Mouse (Mus musculus) brain, embryonic 14.5 days (tissue): ENCODE data around the gene Rpn1. TPM values are rescaled to one million over a fixed set of nuclear protein-coding genes. Genes with fewer than 3 reads are reported as not detected.

Experiments
- DNase-seq: peaks from one replicate; pipeline ENCODE4 v3.0.0-alpha.2; 2011; ENCODE audit warnings: low read depth
- CTCF ChIP-seq: fragments of 200-500 bp; IDR thresholded peaks from 2 replicates; pipeline ENCODE4 v1.5.1; 2012; ENCODE audit warnings: inconsistent platforms, mild to moderate bottlenecking, moderate library complexity, borderline replicate concordance; ENCODE audit not compliant: insufficient read depth, insufficient read length; ENCODE audit errors: extremely low read depth
- POLR2A ChIP-seq: fragments of 200-500 bp; IDR thresholded peaks from 2 replicates; pipeline ENCODE4 v1.6.1; 2012; ENCODE audit warnings: mild to moderate bottlenecking, inconsistent platforms, borderline replicate concordance; ENCODE audit not compliant: poor library complexity, insufficient read depth, insufficient read length, severe bottlenecking; ENCODE audit errors: extremely low read depth
- polyA plus RNA-seq: library from polyadenylated mRNA; depleted of rRNA; stranded (reverse); fragments of >200 nt; gene quantifications from 2 replicates; pipeline ENCODE4 v1.2.3, GENCODE M21; 2012

Gene Rpn1
- polyA plus RNA-seq, 1 experiment: 215 TPM

DNA sequence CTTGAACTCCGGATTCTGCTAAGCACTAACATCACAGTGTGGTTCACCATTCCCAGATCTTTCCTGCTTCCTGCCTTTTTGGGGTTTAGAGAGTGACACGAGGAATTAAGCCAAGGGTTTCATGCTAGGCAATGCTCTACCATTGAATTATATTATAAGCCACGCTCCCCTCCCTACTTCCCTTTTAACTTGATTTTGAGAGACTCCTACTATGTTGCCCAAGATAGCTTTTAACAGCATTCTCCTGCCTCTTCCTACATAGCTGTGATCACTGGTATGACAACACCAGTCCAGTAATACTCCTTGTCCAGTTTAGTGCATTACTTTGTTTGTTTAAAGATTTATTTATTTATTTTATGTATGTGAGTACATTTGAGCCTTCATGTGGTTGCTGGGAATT lies 16.6 kb upstream of the Rpn1 start:
- no peak for DNase-seq
- TF ChIP-seq POLR2A (no peak), CTCF (no peak)

DNA sequence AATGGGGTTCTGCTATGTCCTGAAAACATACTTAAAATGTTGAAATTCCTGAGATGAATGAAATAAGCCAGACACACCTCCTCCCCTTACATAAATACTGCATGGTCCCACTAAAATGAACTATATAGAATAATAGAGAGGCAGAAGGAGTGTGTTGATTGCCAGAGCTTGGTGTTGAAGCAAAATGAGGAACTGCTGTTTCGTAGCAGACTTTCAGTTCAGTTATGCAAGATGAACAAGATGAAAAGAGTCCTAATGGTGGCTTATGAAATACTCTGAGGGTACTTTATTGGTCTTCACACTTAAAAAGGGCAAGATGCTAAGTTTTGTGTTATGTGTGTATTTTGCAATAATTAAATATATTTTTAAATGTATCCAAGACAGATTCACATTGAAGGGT lies 15.5 kb upstream of the Rpn1 start:
- TF ChIP-seq POLR2A: no peak
- TF ChIP-seq CTCF: no peak

DNA sequence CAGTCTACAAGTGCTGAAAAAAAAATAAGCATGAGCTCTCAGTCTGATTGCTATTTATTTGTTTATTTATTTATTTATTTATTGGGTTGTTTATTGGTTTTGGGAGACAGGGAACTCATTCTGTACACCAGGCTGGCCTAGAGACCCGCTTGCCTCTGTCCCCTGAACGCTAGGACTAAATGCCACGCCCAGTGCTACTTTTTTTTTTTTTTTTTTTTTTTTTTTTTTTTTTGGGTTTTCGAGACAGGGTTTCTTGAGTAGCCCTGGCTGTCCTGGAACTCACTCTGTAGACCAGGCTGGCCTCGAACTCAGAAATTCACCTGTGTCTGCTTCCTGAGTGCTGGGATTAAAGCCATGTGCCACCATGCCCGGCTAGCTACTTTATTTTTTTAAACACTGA lies 13.8 kb upstream of the Rpn1 start:
- DNase-seq: no peak
- TF ChIP-seq CTCF (no peak), POLR2A (no peak)

More for the DNA sequence above, 15.5 kb upstream of the Rpn1 start:
- DNase-seq: no peak

DNA sequence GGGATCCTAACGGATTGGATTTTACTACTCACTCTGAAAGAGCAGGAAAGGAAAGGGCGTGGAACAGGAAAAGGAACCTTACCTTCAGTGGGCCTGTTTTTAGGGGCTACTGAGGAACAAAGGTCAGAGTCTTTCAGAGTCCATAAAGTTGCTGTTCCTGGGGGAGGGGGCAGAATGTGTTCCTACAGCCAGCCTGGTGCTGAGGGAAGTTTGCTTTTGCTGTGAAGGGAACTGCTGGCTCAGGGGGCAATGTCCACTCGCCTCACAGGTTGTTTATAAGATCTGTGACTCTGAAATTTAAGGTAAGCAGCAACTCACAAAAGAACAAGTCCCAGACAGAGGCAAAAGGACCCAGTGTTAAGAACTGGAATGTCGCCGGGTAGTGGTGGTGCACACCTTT lies 13.1 kb upstream of the Rpn1 start:
- DNase-seq: no peak
- TF ChIP-seq CTCF: no peak
- no peak for TF ChIP-seq POLR2A

DNA sequence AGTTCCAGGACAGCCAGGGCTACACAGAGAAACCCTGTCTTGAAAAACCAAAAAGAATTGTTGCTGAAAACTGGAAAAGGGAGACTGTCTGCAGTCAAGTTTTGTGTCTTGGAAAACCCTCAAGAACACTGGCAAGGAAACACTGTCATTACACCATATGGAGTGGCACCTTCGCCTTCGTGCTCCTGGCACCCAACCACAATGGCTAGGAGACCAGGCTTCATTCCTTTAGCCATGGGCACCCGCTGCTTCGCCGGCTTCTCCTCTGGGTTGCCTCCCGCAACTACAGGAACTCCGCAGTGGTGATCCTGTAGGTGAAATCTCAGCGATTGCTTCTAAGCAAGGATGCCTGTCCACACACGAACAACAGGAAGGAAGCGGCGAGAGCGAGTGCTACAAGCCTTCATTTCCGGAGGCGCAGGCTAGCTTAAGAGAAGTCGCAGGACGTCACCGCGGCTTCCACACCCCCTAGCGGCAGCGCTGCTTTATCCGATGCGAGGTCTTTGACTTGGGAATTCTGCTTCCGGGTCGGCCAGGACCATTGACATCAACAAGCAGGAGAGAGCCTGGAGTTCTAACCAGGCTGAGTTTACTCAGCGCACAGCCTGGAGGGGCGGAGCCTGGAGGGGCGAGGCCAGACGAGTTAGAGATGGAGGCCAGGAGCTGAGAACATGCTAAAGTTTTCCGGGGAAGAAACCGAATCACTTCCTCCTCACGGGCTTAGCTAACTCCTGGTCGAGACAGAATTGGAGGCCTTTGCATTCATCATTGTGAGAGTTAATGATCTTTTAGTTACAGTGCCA lies 9.3 kb upstream of the Rpn1 start:
- peak; percentile 98 for DNase-seq
- TF ChIP-seq POLR2A (peak; percentile 76; the same call in 1 of the 2 replicates), CTCF (peak; percentile 95)

DNA sequence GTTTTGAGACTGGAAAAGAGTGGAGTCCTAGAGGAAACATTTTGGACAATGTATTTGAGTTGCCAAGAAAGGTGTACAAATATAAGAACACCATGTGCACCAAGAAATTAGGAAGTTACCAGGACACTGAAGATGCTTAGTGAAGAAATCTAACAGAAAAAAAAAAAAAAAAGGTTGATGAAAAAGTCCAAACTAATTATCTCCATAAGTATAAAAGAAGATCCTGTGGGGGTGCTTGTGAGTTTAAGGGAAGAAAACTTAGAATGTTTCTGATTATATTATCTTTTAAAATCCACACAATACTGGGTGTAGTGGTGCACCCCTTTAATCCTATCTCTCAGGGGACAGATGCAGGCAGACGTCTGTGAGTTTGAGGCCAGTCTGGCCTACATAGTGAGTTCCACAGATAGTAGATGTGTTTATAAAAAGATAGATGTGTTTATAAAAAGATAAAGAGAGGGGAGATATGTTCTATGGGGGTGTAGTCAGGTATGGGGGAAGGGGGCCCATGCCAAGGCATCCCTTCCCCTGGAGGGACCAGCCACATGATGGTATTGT lies 8.2 kb upstream of the Rpn1 start:
- no peak for DNase-seq
- no peak for TF ChIP-seq CTCF
- no peak for TF ChIP-seq POLR2A

DNA sequence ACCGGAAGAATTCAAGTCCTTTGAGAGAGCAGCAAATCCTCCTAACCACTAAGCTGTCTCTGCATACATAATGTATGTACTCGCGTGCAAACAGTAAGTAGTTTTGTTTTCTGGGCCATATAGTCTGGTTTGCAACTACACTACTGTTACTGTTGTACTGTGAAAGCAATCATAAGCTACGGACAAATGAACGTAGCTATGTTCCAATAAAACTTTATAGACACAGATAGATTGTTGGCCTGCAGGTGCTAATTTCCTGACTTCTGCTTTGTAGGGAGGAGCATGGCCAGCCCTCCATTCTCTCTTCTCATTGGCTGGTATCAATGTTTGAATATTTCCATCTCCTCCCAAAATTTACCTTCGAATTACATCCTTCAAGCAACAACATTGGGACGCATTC lies 1.2 kb upstream of the Rpn1 start:
- DNase-seq: no peak
- TF ChIP-seq POLR2A (no peak), CTCF (no peak)

DNA sequence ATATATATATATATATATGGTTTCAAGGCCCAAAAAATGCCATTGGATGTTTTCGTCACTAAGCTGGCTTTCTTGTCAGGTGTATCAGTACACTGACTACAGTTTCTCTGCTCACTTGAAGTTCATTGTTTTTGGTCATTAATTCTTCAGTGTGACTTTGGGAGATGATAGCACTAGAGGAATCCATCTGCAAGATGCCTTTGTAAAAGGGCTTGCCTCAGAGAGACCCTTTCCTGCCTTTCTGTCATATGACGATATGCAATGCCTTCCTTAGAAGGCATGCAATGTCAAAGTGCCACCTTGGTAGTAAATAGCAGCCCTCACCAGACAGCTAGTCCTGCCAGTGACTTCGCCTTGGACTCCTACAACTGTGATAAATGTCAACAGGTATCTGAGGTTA lies 610 bp upstream of the Rpn1 start:
- DNase-seq: no peak
- TF ChIP-seq CTCF: no peak
- TF ChIP-seq POLR2A: no peak

DNA sequence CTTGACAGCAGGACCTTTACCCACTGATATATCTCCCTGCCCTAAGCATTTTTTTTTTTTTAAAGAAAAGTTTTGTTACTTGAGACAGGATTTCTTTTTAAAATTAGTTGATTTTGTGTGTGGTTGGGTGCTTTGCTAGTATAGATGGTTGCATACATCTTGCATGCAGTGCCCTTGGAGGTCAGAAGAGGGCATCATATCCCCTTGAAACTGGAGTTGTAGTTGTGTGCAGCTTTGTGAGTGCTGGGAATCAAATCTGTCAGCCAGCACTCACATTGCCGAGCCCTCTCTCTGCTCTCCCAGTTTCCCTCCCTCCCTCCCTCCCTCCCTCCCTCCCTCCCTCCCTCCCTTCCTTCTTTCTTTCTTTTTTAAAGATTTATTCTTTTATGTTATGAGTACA lies 4.7 kb downstream of the Rpn1 start:
- peak; percentile 4; the same call in 1 of the 2 replicates for TF ChIP-seq CTCF
- TF ChIP-seq POLR2A: no peak
- no peak for DNase-seq

DNA sequence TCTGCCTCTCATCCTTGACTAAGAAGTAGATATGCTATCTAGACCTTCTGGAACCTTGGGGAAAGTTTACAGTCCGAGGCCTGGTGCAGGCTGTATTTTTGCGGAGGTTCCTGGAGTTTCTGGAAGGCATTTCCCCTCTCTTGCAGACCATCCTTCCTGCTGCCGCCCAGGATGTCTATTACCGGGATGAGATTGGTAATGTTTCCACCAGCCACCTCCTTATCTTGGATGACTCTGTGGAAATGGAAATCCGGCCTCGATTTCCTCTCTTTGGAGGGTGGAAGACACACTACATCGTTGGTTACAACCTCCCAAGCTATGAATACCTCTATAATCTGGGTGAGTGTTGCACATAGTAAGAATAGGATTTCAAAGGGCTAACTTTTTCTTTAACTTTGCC lies 11.1 kb downstream of the Rpn1 start:
- no peak for DNase-seq
- TF ChIP-seq POLR2A: no peak
- no peak for TF ChIP-seq CTCF

DNA sequence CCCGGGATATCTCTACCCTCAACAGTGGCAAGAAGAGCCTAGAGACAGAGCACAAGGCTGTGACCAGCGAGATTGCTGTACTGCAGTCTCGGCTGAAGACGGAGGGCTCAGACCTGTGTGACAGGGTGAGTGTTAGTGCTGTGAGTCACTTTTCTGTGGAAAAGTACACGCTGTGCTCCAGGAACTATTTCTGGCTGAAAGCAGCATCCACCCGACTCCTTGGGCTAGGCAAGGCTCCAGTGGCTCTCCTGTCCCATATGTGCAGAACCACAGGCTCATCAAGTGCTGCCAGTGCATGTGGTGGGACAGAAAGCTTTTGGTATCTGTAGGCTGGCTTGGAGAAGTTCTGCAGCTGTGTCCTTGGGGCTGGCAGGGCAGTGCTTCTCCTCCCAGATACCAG lies 17.8 kb downstream of the Rpn1 start:
- TF ChIP-seq CTCF (no peak), POLR2A (no peak)

More for the DNA sequence above, 17.8 kb downstream of the Rpn1 start:
- DNase-seq: no peak
